Mouse (Mus musculus): ENCODE data around the gene Rnf141. TPM values are rescaled to one million over a fixed set of nuclear protein-coding genes. Genes with fewer than 3 reads are reported as not detected.
A peak's percentile ranks its signal among the peaks of the same experiment; 100 is the strongest.

The Rnf141 gene
- total RNA-seq, 2 experiments from 2014 or later: 80.5 to 82.7 TPM

DNA sequence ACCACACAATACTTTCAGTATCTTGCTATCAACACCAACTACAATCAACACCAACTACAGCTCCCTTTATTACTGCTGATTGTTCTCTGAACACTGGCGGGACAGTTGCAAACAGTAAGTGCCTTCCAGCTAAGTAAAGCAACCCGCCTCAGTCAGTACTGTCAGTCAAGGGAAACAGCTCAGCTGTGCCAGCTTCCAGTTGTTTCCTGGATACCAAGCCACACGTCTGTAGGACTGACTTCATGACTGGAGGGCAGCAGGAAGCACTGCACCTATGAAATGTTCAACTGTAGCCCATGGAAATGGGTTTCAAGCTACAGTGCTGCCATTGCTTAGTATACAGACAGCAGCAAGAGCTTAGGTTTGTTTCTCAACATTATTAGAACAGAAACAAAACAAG lies 9.7 kb downstream of the Rnf141 start:
- no peak for DNase-seq (ENCODE audit: low spot score in 2 of 2)

DNA sequence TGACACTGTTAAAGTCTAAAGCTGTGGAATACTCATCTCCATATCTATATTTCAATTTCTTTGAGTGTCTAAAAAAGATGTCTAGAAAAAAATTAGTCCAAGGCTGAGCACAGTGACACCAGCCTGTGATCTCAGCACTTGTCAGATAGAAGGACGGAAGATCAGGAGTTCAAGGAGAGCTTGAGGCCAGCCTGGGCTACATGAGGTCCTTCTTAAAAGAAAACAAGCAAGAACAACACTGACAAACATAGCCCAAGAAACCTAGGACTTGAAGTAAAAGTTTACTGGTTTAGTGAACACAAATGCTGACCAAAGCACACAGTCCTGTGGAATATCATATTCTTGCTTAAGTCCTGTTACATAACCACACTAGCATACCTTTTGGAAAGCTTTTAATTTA lies 10.2 kb downstream of the Rnf141 start:
- DNase-seq (ENCODE audit: low spot score in 2 of 2): no peak

DNA sequence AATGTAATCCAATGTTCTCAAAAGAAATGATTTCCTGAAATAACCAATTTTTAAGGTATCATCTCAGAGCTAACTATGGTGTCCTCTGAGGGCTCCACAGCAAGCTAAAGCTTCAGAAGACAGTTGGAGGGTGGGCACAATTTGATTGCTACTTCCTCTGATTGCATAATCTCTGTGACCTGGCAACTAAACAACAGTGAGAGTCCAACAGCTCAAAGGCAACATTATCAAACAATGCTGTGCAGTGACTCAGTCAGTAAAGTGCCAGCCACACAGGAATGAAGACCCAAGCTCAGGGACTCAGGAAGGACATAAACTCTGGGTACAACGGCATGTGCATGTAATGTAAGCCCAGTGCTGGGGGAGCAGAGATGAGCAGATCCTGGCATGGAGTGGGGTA lies 11.2 kb downstream of the Rnf141 start:
- DNase-seq (ENCODE audit: low spot score in 2 of 2): no peak

DNA sequence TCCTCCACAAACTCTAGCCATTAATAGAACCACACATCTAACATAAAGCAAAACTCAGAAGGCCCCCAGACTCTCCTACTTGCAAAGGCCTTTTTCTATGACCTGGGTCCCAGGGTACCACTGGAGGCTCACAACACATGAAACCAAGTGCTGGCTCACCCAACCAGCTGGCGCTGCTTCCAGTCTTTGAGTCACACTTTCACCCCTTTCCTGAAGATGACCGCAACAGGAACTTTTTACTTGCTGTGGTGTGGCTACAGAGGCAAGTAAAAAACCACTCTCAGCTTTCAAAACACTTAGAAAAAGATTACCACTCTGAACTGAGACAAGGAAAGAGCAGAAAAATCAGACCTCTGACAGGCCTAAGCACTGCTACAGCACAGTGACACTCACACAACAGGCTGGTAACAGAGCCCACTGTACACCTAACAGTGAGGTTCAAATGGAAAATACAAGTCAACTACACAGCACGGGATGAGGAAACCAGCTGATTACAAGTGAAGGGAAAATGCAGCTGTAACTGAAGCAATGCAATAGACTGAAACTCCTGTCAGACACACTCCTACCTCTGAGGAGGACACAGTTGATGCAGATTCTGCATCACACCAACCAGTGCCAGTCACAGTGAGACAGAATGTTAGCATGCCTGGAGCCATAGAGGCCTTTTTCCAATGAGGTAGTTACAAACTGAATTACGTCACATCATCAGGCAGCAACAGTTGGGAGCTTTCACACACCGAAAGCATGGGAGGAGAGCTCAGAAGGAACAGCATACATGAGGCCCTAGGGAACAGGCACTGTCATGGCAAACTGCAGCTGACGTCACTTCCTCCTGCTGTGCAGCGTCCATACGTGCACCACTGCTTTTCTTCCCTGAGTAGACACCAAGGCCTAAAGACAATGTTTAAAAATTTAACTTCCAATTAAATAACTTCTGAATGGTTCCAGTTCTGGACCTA lies 20.0 kb downstream of the Rnf141 start:
- DNase-seq (ENCODE audit: low spot score in 2 of 2): no peak

DNA sequence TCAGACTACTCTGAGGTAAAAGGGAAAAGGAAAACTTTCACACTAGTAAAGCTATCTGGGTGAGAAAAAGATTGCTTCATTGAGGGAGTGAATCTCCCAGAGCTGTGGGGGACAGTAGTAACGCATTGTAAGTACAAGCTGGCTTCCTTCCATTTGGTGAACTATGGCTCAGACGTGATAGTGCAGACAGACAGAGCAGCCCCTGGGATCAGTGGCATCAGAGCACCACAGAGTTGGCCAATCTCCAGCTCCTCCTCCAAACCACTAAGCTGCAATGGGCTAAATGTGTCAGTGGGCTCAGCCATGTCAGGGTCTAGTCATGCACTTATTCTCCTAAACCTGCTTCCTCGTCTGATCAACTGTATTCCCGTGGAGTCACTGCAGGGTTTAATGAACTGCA lies 20.7 kb downstream of the Rnf141 start:
- no peak for DNase-seq (ENCODE audit: low spot score in 2 of 2)

DNA sequence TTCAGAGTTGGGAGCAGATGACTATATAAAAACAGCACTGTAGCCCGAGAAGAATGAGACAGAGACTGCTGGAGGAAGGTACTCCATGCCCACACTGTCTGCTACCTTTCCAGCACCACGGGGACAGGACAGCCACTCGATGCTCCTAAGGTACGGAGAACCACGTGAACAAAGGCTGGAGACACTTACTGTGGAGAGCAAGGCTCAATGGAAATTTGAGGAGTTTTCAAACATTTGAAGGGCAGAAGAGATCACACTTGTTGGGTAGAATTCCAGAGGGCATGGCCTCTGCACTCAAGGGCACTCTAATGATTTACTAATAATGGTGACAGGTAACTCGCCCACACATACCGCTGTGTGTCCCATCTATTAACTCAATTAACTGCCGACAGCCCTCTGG lies 21.2 kb downstream of the Rnf141 start:
- no peak for DNase-seq (ENCODE audit: low spot score in 2 of 2)

DNA sequence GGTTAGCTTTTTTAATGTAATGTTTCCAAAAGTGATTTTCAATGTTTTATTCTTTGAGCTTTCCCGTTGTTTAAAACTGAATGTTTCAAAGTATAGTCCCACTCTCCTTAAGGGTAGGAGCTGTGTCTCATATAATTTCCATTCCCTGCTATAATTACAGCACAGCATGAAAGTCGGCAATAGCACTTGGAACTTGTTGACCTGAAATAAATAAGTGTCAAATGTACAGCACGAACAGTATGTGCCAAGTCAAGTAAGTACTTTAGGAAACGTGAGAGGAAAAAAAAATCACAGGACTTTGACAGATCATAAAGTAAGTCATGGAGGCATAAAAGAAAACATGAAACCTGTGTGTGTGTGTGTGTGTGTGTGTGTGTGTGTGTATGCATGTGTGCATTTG lies 22.2 kb downstream of the Rnf141 start:
- no peak for DNase-seq (ENCODE audit: low spot score in 2 of 2)

DNA sequence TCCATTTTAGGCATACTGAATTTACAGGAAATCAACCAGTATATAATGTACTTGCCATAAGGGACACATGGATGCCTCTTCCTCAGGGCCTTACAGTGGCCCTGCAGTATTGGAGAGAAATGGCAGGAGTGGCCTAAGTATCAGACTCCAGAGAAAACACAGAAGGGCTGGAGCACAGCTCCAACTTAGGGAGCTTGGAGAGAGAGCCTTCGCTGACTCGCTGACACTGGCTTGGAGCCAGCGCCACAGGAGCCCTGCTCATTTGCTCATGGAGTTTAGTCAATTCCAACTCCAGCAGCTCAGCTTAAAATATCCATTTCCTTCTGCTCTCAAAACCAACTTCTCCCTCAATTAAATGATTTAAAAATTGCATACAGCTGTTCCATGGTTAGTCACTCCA lies 22.6 kb downstream of the Rnf141 start:
- DNase-seq (ENCODE audit: low spot score in 2 of 2): peak in 1 of 2 experiments; percentile 50

DNA sequence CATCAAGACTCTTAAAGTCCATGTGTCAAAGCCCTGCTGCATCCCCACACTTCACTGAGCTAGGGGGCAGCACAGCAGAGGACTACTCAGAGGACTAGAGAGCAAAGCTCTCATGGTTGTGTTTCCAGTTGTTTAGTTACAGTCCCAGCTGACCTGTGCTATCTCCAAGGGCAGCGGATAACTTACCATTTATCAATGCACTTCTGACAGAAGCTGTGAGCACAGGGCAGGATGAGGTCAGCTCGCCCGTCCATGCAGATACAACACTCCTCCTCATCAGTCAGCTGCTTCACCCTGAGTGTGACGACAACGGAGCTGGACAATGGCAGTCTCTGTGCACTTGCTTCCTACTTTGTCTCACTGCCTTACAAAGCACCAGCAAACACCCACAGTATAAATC lies 23.2 kb downstream of the Rnf141 start:
- DNase-seq (ENCODE audit: low spot score in 2 of 2): no peak

DNA sequence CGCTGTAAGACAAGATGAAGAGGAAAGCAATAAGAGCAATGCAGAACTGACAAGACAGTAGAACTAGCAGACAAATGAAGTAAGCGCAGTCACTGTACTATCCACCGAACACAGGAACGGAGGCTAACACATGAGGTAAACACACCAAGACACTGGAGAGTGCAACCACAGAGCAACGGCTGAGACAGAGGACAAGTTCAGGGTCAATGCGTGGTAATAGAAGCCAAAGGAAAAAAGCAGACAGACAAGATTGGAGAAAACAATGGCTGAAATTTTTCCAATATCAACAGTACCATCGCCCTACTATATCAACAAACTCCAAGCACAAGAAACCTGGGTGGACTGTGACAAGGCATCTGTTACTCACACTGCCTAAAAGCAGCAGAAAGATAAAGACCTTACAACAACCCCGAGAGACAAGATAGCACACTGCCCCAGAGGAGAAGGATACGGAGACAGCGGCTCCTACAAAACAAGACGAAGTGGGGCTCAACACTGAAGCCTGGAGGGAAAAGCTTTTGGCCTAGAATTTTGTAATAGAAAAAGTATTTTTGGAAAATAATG lies 25.4 kb downstream of the Rnf141 start:
- no peak for DNase-seq (ENCODE audit: low spot score in 2 of 2)

DNA sequence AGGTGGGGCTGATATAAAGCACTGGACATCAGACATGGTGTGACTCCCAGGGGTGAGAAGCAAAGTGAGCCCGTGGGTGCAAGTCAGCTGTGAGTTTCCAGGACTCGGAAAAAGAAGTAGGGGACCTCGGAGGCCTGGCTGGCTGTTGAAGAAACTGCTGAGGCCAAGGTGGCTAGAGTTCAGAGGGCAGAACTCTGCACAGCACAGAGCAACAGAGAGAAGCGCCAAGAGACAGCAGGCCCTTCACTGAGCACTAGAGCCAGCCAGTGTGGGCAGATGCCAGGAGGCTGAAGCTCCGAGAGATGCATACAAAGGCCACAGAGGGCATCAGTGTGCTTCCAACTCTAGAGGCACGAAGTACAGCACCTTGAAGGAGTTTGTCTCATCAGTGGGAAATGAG lies 26.1 kb downstream of the Rnf141 start:
- DNase-seq (ENCODE audit: low spot score in 2 of 2): no peak

DNA sequence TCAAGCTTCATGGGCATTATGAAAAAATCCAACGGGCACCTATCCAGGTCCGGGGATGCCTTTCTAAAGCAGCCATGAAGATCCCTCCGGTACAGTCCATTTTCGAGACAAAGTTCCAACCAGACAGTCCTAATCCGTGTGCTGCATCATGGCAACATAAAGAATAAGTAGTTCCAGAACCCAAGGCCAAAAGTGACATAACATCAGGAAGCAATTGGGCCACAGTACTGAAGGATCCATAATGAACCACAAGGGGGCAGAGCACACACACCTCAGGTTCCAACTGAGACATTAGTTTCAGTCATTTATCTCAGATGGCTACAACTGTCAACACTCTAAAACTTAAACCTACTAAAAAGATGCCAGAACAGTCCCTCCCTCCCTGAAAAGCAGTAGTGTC lies 28.2 kb downstream of the Rnf141 start:
- peak in 1 of 2 experiments; percentile 64 for DNase-seq (ENCODE audit: low spot score in 2 of 2)

DNA sequence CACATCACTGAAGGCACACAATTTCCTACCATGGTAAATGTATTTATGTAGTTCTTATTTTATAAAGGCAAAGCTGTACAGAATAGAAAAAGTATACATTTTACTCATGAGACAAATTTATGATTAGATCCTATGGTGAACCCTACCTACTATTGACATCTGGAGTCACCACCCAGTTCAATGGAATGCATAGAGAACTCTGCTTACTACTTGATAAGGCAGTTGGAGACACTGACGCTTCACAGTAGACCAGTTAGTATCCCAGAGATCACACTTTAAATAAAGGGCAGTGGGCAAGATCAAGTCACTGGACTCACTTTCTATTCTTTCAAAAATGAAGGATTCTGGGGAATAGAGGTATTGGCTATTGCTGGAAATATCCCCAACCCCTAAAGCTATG lies 30.3 kb downstream of the Rnf141 start:
- DNase-seq (ENCODE audit: low spot score in 2 of 2): no peak

DNA sequence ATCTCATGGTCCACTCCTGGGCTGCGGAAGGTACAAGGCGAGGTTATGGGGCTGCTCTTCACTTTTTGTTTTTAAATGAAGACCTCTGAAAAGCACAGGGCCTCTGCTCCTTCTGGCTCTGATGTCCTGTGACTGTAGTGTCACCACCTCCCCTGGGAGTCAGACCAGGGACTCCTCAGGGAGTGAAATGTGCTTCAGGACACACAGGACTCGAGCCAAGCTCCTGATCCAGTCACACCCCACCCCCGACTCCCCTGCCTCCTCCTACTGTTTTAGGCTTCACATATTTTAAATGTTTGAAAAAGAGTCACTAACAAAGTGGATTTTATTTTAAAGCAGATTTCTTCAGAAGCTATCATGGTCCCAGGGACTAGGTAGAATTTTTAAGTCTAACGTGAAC lies 32.7 kb downstream of the Rnf141 start:
- no peak for DNase-seq (ENCODE audit: low spot score in 2 of 2)

DNA sequence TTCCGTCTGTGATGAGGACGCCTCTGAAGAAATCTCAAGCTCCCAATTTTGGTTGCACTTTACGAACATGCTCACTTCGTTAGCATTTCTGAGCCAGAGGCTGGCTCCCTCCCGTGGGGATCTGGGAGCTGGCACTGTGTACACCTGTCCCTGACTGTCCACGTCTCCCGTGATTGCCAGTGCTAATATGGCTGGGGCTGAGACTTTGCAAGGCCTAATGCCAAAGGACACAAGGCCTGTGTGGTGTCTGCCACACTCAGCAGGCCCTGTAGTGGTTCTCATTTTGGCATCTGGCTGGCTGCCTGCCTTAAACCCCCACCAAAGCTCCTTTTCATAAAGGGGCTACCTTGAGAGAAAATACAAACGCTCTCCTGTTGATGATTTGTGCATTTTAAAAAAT lies 33.3 kb downstream of the Rnf141 start:
- DNase-seq (ENCODE audit: low spot score in 2 of 2): no peak

DNA sequence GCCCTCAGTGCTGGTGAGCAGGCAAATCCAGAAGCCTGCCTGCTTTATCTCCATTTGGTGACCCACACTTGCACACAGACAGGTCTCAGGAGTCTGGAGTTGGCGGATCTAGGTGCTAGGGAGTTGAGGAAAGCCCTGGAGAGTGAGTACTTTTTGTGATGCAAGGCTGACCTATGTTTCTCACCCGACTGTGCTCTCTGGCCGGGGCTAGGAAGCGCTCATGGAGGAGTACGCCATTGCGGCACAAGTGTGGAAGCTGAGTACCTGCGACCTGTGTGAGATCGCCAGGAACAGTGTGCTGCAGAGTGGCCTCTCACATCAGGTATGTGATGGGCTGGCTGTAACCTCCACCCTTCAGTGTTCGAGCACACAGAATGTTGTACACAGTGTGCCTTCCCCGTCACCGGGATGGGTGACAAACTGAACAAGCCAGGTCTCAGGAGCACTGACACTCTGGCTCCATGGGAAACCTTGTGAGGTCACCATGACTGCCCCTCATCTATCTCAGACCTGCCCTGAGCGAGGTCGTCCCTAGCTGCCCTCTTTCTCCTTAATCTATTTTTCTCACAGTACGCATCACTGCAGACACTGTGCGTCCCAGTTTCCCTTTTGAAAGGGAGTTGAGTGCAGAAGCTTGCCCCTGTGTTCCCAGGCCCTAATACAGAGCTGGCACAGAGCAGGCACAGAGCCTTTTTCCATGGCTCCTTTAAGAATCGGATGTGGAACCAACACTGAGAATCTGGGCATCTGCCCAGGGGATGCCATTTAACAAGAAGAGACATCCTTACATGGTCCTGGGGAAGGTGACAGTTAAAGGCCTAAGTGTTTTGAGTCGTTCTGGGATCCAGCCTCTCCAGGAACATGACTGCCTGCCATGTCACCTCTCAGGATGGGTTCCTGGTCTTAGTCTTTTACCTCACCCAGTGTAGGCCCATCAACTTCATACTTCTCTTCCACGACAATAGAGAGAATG lies 34.4 kb downstream of the Rnf141 start:
- no peak for DNase-seq (ENCODE audit: low spot score in 2 of 2)

DNA sequence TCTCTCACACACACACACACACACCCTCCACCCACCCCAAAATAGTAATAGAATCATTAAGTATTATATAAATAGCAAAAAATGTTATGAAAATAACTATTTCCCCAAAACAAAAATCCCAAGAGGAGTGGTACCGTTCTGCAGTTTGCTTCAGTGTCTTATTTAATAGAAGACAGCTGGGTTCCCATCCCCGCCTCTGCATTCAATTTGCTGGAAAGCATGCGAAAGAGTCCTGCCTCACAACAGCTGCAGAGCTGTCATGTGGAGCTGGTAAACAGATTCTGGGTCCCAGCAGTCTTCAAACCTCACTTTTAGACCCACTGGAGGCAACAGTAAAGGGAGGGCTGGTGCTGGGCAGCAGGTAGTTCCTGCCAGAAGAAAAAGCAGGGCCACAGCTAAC lies 35.3 kb downstream of the Rnf141 start:
- no peak for DNase-seq (ENCODE audit: low spot score in 2 of 2)

DNA sequence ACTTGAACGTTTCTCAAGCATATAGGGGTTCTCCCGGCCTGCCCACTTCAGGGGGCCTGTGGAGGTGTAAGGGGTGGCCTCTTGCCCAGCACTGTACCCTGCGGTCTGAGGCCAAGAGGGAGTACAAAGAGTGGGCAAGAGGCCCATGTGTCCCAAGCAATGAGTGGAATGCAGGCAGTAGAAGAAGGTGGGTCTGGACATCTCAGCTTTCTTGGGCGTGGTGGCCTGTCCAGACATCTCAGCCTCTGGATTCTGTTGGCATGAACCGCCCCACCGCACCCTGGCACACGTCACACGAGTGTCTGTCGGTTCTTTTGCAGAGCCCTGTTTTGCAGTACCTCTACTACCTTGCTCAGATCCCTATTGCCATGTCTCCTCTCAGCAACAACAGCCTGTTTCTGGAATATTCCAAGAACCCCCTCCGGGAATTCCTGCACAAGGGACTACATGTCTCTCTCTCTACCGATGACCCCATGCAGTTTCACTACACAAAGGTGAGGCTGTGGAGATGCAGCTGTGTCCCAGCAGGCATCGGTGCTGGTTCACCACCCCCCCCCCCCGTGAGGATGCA lies 36.7 kb downstream of the Rnf141 start:
- no peak for DNase-seq (ENCODE audit: low spot score in 2 of 2)

DNA sequence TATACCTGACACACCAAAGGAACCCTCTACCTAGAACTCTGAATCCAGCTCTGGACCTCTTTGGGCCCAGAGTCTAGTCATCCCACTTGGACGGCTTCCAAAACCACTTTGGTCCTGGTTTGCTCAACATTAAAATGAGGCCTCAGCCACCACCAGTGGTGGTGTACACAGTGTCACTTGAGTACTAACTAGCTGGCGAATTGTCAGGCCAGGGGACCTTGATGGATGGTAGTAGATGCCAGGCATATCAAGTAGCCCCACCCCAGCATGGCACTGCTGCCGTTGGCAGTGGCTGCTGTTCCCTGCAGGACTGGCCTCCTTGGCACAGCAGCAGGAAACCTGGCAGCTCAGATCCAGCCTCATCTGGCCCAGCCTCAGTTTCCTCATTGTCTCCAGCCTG lies 40.0 kb downstream of the Rnf141 start:
- DNase-seq (ENCODE audit: low spot score in 2 of 2): peak in 1 of 2 experiments; percentile 69

DNA sequence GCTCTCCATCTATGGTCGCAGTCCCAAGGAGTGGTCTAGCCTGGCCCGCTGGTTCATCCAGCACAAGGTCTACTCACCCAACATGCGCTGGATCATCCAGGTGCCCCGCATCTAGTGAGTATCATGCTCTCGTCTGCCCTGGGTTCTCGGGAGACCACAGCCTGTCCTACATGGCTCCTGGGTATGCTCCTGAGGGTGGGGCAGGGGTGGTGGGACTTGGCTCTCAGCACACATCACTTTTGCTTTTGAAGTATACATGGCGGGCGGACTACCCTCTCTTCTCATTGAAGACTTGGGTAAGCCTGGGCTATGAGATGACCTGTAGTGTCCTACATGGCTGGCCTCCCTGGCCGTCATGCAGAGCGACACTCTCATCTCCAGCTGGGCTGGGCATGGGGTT lies 41.1 kb downstream of the Rnf141 start:
- DNase-seq (ENCODE audit: low spot score in 2 of 2): no peak

DNA sequence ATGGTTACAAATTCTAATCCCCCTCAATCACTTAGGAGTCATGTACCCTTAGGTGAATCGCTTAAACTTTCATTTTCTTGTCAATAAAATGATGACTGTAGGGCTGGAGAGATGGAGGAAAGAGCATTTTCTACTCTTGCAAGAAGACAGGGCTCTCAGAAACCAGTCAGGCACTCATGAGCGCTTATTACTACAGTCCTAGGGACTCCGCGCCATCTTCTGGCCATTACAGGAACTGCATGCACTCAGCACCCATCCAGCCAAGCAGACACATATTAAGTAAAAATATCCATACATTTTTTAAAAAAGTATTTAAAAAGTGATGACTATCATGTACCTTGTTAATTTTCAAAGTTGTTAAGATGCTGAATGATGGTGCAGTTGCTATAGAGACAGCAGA lies 43.2 kb downstream of the Rnf141 start:
- DNase-seq (ENCODE audit: low spot score in 2 of 2): peak; percentile 82 to 93

All from layer of hippocampus, postnatal 14 days (tissue).